Mouse (Mus musculus): Measurements from ENCODE around the gene Scn5a.

- TF ChIP-seq CTCF (IDR thresholded peaks at IDR 0.05; ENCODE audit: insufficient read depth, low read length) (no peak), POLR2A (IDR thresholded peaks at IDR 0.05; ENCODE audit: borderline replicate concordance, extremely low read depth, low read depth, low read length) (no peak)
Measured at GRCm38 (mm10) chr9:119438498-119439000, 140.3 kb downstream of the Scn5a start.
